Mouse (Mus musculus): ENCODE measurements around the gene Tecpr2. TPM values are rescaled to one million over a fixed set of nuclear protein-coding genes. Genes with fewer than 3 reads are reported as not detected.

The Tecpr2 gene
- 2.3 and 2.8 TPM in 2 replicates for polyA plus RNA-seq (2014; fragmentation: Nextera tagmentation; extraction: Ambion mirVana)

DNA sequence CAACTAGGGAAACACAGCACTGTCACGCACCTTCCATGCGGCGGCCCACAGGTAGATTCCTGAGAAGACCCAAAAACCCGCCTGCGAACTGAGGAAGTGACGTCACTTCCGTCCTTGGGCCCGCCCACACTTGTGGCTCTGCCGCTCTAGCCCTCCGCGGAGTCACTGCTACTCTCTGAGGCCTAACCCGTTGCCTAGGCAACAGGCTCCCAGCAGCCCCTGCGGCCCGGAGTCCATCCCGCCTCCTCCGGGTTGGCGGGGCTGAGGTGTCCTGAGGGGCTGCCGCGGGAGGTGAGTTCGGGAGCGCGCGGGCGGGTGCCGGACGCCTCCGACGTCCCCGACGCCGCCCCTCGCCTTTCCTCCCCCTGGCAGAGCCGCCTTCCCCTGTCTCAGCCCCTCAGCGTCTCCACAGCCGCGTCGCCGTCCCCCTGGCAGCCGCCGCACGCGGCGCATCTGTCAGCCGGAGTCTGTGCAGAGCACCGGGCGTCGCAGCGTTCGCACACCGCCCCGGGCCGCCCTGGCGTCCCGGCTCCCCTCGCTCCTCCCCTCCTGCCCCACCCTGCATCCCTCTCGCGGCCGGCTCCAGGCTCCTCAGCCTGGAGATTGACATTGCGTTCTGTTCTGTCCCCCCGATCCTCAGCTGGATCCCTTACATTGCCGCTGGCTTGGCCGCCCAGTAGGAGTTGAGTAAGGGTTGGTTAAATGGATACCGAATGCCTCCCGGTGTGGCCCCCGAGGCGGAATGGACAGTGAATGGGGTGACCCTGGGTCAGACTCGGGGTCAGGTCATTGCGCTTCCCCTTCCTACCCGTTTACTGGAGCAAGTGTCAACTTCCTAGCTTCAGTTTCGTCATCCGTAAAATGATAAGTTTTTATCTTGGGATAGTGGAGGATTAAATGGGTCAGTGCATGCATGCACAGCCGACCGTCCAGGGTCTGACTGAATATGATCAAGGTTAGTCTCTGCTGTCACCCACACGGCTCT is at the start of gene Tecpr2, which contains the start of gene Cinp:
Tecpr2 (plus strand) TSS at position 229 of the 985 bp plus-strand sequence.
Cinp (minus strand) TSS at position 110 of the 985 bp plus-strand sequence.
- Histone ChIP-seq H3K4me3 (ENCODE audit: control insufficient read depth in 1 of 2, insufficient read depth in 1 of 2, low read depth in 1 of 2, low read length in 2 of 2) (peak within 1 kb of the TSS; percentile 72 to 85), H3K36me3 (ENCODE audit: control insufficient read depth, insufficient read depth, low read length) (no peaks in the 10 kb centered on the region), H3K4me1 (ENCODE audit: control insufficient read depth in 2 of 2, insufficient read depth in 2 of 2, low read length in 2 of 2) (peaks cover 2 to 13% of the 10 kb centered on the region in 2 experiments), H3K27ac (replicated peaks in 1 of 2; ENCODE audit: control insufficient read depth in 1 of 2, insufficient read depth in 1 of 2, low read depth in 2 of 2, low read length in 2 of 2) (peak within 1 kb of the TSS; percentile 68 to 80), H3K9ac (ENCODE audit: low read length) (peak within 1 kb of the TSS; percentile 86), H3K4me2 (ENCODE audit: low read length) (peak within 1 kb of the TSS; percentile 97), H3K9me3 (ENCODE audit: control insufficient read depth, low read length) (no peaks in the 10 kb centered on the region), H3K27me3 (ENCODE audit: control insufficient read depth, insufficient read depth, low read length) (no peaks in the 10 kb centered on the region)
- under 1% methylated on average over 74 of the region's 74 CpGs for WGBS
- peak; percentile 99 for ATAC-seq (ENCODE audit: insufficient number of reproducible peaks, insufficient read depth, low FRiP score, low read depth)

DNA sequence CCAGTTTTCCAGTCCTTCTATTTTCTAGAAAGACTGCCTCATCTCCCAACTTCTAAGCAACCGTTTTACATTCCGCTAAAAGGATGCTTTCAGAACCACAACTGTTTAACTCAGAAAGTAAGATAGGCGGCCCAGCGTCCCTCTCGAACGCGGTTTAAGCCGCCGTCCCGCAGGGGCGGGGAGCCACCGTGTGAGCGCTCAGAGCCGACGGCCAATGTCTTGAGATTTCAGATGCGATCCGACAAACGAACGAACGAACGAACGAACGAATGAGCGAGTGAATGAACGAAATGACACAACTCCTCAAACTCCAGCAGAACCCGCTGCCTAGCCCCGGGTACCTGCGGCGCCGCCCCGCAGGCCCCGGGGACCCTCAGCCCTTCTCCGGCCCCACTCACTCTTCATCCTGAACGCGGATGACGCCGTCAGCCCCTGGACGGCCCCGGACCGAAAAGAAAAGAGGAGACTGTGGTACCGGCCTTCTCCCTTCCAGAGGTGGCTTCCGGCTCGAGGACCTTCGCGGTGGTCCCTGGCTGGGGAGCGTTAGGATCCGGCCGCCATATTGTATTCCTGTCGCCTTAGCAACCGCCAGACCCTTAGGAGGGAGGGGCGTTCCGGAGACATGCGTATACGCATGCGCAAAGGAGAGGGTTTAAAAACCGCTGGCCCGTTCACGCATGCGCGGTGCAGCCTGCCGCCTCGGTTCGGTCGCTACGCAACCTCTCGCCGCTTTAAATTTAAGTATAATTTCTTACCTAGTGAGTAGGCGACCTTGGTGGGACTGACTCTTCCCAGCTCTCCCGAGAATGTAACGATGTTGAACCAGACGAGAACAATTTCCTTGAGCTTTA is 48.5 kb upstream of the Tecpr2 start, which contains the start of gene Mok:
Mok (minus strand) TSS at position 592 of the 851 bp plus-strand sequence.
- Histone ChIP-seq H3K36me3 (ENCODE audit: control insufficient read depth, insufficient read depth, low read length) (no peaks in the 10 kb centered on the region), H3K4me1 (ENCODE audit: control insufficient read depth in 2 of 2, insufficient read depth in 2 of 2, low read length in 2 of 2) (peaks cover 8 to 17% of the 10 kb centered on the region in 2 experiments), H3K4me2 (ENCODE audit: low read length) (peak within 1 kb of the TSS; percentile 71), H3K27me3 (ENCODE audit: control insufficient read depth, insufficient read depth, low read length) (no peaks in the 10 kb centered on the region), H3K9me3 (ENCODE audit: control insufficient read depth, low read length) (no peaks in the 10 kb centered on the region), H3K9ac (ENCODE audit: low read length) (peak within 1 kb of the TSS; percentile 67), H3K4me3 (ENCODE audit: control insufficient read depth in 1 of 2, insufficient read depth in 1 of 2, low read depth in 1 of 2, low read length in 2 of 2) (peak within 1 kb of the TSS; percentile 76 to 89), H3K27ac (replicated peaks in 1 of 2; ENCODE audit: control insufficient read depth in 1 of 2, insufficient read depth in 1 of 2, low read depth in 2 of 2, low read length in 2 of 2) (no peak within 1 kb of the TSS)
- ATAC-seq (ENCODE audit: insufficient number of reproducible peaks, insufficient read depth, low FRiP score, low read depth): peak; percentile 33; the same call in 1 of the 2 replicates
- WGBS: under 1% methylated on average over 71 of the region's 71 CpGs

DNA sequence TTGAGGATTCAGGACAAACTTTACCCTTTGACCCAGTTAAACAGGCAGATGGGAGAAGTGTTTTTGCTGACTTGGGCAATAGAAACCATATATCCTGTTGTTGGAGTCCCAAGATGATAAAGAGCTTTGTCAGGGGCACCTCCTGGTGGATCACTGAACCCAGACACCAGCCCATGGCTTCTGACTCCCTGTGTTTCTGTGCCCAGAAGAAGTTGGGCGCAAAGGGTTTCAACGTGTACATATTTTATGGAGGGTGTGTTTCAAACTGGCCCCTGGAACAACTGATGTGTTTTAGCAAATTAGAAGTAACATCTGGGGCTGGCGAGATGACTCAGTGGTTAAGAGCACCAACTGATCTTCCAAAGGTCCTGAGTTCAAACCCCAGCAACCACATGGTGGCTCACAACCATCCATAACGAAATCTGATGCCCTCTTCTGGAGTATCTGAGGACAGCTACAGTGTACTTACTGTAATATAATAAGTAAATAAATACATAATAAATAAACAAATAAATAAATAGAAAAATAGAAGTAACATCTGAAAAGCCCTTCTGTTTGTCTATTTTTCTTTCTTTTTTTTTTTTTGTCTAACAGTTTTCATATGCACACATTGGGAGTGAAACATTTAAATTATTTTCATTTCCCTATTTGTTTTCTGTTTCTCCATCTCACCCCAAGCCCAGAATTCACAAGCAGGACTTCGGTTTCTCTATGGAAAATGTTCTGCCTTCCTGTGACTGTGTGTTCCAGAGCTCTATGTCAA is 47.2 kb upstream of the Tecpr2 start:
- ATAC-seq (ENCODE audit: insufficient number of reproducible peaks, insufficient read depth, low FRiP score, low read depth): no peak
- 70% methylated on average over 5 of the region's 5 CpGs for WGBS
- Histone ChIP-seq H3K27me3 (ENCODE audit: control insufficient read depth, insufficient read depth, low read length) (no peaks in the 10 kb centered on the region), H3K4me1 (ENCODE audit: control insufficient read depth in 2 of 2, insufficient read depth in 2 of 2, low read length in 2 of 2) (peaks cover 12 to 21% of the 10 kb centered on the region in 2 experiments), H3K9ac (ENCODE audit: low read length) (no peak overlapping the region), H3K27ac (replicated peaks in 1 of 2; ENCODE audit: control insufficient read depth in 1 of 2, insufficient read depth in 1 of 2, low read depth in 2 of 2, low read length in 2 of 2) (no peak overlapping the region), H3K4me2 (ENCODE audit: low read length) (no peak overlapping the region), H3K4me3 (ENCODE audit: control insufficient read depth in 1 of 2, insufficient read depth in 1 of 2, low read depth in 1 of 2, low read length in 2 of 2) (no peak overlapping the region), H3K9me3 (ENCODE audit: control insufficient read depth, low read length) (no peaks in the 10 kb centered on the region), H3K36me3 (ENCODE audit: control insufficient read depth, insufficient read depth, low read length) (no peaks in the 10 kb centered on the region)

DNA sequence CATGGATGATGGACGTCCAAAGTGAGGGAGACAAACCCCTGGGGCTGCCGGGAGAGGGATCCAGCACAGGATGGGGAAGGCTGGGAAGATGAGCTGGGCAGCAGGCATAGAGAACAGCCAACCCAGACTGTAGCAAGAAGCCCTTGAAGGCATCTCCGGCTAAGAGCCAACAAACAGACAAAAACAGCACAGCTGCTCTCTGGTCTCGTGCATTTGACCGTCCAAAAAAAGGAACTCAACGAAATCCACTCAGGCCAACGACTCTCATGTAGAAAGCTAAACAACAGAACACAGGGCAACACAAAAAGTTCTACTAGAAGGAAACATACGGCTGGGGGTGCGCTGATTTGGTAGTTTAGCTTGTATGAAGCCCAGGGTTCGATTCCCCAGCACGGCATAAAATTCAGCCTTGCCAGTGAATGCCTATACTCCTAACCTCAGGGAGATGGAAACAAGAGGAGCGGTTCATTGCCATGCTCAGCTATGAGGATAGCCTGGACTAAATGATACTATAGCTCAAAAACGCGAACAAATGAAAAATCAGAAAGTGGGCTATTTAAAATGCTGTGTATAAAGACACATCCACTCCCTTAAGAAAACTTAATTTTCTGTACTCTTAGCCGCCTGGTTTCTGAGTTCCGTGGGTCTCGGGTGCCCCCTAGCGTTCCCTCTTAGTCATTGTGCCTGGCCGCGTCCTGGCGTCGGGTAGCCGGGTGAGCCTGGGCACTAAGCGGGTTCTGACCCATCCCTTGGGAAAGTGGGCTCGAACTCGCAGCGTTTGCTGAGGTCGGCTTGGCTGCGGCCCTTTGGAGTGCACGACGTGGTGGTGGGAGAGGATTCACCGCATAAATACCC is 45.6 kb upstream of the Tecpr2 start:
- ATAC-seq (ENCODE audit: insufficient number of reproducible peaks, insufficient read depth, low FRiP score, low read depth): no peak
- peak overlapping the region; percentile 56 to 60 for H3K4me3 ChIP-seq (ENCODE audit: control insufficient read depth in 1 of 2, insufficient read depth in 1 of 2, low read depth in 1 of 2, low read length in 2 of 2)
- peak overlapping the region; percentile 91 for H3K4me2 ChIP-seq (ENCODE audit: low read length)
- H3K27me3 ChIP-seq (ENCODE audit: control insufficient read depth, insufficient read depth, low read length): no peaks in the 10 kb centered on the region
- H3K4me1 ChIP-seq (ENCODE audit: control insufficient read depth in 2 of 2, insufficient read depth in 2 of 2, low read length in 2 of 2): peaks cover 7 to 15% of the 10 kb centered on the region in 2 experiments
- H3K36me3 ChIP-seq (ENCODE audit: control insufficient read depth, insufficient read depth, low read length): no peaks in the 10 kb centered on the region
- H3K9me3 ChIP-seq (ENCODE audit: control insufficient read depth, low read length): no peaks in the 10 kb centered on the region
- no peak overlapping the region for H3K27ac ChIP-seq (replicated peaks in 1 of 2; ENCODE audit: control insufficient read depth in 1 of 2, insufficient read depth in 1 of 2, low read depth in 2 of 2, low read length in 2 of 2)
- 19% methylated on average over 32 of the region's 32 CpGs for WGBS
- peak overlapping the region; percentile 79 for H3K9ac ChIP-seq (ENCODE audit: low read length)

DNA sequence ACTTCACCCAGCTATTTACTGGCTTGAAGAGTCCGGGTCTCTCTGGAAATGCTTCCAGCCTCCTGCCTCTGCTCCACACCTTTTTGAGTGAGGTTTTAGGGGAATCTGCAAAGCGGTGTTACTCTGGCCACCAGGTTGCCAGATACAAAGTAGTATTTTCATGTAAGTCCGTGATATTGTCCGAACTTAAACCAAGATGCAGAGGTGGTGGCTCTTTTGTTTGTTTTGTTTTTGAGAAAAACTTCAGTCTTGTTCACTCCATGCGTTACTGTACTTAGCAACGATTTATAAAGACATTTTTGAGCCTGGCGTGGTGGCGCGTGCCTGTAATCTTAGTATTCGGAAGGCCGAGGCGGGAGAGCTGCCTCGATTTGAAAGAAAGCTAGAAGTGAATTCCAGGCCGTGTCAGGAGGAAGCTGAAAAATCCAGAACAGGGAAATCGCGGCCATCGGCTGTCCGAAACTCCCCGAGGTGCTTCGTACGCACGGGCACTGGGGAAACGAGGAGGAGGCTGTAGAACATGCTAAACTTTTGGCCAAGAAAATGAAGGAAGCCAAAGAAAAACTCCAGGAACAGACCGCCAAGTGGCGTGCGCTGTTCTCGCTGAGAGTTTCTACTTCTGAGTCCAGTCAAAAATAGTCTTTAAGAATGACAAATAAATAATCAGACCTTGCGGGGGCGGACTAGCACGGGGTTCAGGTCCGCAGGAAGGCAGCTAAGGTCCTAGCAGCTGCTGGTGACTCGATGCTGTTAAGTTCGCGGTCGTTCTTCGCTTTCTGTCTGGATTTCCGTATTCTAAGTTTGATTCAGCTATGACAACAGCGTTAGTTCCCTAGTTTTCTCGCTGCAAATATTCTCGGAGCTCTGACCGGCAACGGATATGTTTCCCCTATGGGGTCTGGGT is 44.6 kb upstream of the Tecpr2 start:
- Histone ChIP-seq H3K4me3 (ENCODE audit: control insufficient read depth in 1 of 2, insufficient read depth in 1 of 2, low read depth in 1 of 2, low read length in 2 of 2) (peak overlapping the region; percentile 56 to 60), H3K4me2 (ENCODE audit: low read length) (peak overlapping the region; percentile 91), H3K9ac (ENCODE audit: low read length) (peak overlapping the region; percentile 79), H3K27me3 (ENCODE audit: control insufficient read depth, insufficient read depth, low read length) (no peaks in the 10 kb centered on the region), H3K27ac (replicated peaks in 1 of 2; ENCODE audit: control insufficient read depth in 1 of 2, insufficient read depth in 1 of 2, low read depth in 2 of 2, low read length in 2 of 2) (peak overlapping the region; percentile 52 to 85), H3K36me3 (ENCODE audit: control insufficient read depth, insufficient read depth, low read length) (no peaks in the 10 kb centered on the region), H3K9me3 (ENCODE audit: control insufficient read depth, low read length) (no peaks in the 10 kb centered on the region), H3K4me1 (ENCODE audit: control insufficient read depth in 2 of 2, insufficient read depth in 2 of 2, low read length in 2 of 2) (peaks cover 7 to 15% of the 10 kb centered on the region in 2 experiments)
- peak; percentile 27; the same call in 1 of the 2 replicates for ATAC-seq (ENCODE audit: insufficient number of reproducible peaks, insufficient read depth, low FRiP score, low read depth)
- WGBS: under 1% methylated on average over 42 of the region's 42 CpGs
